Mouse (Mus musculus): Measurements from ENCODE around the gene Gprin2. TPM values are rescaled to one million over a fixed set of nuclear protein-coding genes. Genes with fewer than 3 reads are reported as not detected.

The Gprin2 gene
- total RNA-seq, 2 experiments from 2014 or later, result not detected

GRCm38 (mm10) chr14:34209080-34209479, 7.6 kb upstream of the Gprin2 start:
- no peak for ATAC-seq (replicated peaks; ENCODE audit: low FRiP score, low TSS enrichment, poor library complexity, severe bottlenecking)

DNA sequence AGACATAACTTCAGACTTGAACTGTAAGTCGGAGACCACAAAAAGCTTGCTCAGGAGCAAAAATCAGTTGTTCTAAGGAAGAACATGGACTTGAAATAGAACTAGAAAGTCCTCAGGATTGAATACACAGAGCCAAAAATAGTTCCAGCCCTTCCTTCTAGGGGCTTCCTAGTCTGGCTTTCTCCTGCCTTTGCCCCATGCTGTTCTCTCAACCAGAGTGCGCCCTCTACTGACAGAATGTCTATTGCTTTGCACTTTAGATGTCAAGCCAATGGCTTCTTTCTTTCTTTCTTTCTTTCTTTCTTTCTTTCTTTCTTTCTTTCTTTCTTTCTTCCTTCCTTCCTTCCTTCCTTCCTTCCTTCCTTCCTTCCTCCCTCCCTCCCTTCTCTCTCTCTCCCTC, 7.2 kb upstream of the Gprin2 start:
- ATAC-seq (replicated peaks; ENCODE audit: low FRiP score, low TSS enrichment, poor library complexity, severe bottlenecking), result no peak

GRCm38 (mm10) chr14:34207996-34208395, 6.5 kb upstream of the Gprin2 start:
- no peak for ATAC-seq (replicated peaks; ENCODE audit: low FRiP score, low TSS enrichment, poor library complexity, severe bottlenecking)

- no peak for ATAC-seq (replicated peaks; ENCODE audit: low FRiP score, low TSS enrichment, poor library complexity, severe bottlenecking)
Measured at GRCm38 (mm10) chr14:34200738-34201230, 669 bp downstream of the Gprin2 start.

DNA sequence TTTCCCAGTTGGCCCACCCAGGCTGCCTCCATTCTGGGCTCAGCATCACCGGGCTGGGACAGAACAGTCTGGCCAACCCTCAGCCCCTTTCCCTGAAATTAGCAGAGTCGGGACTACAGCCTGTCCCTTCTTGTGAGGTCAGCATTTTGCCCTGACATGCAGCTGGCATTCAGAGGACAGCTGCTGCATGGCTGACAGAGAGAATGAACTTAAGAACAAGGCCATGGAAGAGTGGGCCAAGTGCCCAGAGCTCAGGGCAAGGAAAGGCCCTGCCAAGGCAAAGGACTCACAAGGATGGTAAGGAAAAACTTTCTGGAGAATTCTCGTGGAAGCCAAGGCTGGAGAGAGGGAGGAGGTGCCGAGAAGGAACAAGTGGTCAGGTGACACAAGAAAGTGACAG, 4.7 kb downstream of the Gprin2 start:
- no peak for ATAC-seq (replicated peaks; ENCODE audit: low FRiP score, low TSS enrichment, poor library complexity, severe bottlenecking)

GRCm38 (mm10) chr14:34195466-34195865, 6.0 kb downstream of the Gprin2 start:
- ATAC-seq (replicated peaks; ENCODE audit: low FRiP score, low TSS enrichment, poor library complexity, severe bottlenecking), result no peak

GRCm38 (mm10) chr14:34193879-34194278, 7.6 kb downstream of the Gprin2 start:
- no peak for ATAC-seq (replicated peaks; ENCODE audit: low FRiP score, low TSS enrichment, poor library complexity, severe bottlenecking)

DNA sequence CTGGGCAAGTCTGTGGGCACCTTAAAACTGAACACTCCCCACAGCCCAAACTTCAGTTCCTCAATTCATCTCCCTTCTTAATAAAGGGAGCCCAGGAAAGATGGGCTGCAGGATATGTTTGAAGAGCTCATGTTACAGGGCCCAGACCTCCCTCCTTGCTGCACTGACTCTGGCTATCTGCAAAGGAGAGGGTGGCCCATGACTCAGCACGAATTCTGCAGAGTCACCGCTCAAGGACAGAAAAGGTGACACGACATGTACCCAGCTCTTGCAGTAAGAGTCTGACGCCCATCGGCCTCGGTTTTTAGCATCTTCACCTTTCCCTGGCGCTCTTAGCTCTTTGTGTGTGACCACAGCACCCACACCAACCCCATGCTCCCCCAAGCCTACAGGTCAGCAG, 11.1 kb downstream of the Gprin2 start:
- no peak for ATAC-seq (replicated peaks; ENCODE audit: low FRiP score, low TSS enrichment, poor library complexity, severe bottlenecking)

DNA sequence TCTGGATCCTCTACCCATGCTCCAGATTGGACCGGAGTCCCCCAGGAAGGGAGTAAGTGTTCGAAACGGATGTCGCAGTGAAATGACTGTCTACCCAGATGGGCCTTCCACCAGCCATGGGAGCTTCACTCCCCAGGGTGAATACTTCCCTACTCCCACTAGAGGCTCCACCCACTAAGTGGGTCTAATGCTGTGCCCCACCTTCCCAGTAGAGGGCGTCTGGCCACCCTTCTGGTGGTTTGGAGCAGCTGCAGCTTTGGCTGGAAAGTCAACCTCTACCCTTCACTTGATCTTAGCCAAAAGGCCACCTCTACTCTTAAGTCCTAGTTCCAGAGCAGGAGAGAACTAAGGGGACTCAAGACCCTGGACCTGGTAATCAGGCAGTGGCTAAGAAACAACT, 12.8 kb downstream of the Gprin2 start:
- ATAC-seq (replicated peaks; ENCODE audit: low FRiP score, low TSS enrichment, poor library complexity, severe bottlenecking), result peak; percentile 87

DNA sequence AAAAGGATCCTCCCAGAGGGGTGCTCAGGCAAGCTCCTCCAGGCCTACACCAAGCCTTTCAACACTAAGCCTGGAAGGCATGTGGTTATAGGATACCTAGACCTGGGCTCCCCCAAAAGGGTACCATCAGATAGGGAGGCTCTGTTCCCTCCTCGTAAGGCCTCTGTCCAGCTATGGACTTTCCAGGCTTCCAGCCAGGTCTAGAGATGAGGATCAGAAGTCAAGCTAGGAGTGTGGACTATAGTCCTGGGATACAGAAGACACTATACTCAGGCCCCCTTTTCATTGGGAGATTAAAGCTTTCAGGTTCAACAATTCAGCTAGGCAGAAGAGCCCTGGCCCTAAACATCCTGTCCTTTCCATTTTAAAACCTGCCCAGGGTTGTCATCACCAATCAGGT, 18.4 kb downstream of the Gprin2 start:
- ATAC-seq (replicated peaks; ENCODE audit: low FRiP score, low TSS enrichment, poor library complexity, severe bottlenecking), result no peak

DNA sequence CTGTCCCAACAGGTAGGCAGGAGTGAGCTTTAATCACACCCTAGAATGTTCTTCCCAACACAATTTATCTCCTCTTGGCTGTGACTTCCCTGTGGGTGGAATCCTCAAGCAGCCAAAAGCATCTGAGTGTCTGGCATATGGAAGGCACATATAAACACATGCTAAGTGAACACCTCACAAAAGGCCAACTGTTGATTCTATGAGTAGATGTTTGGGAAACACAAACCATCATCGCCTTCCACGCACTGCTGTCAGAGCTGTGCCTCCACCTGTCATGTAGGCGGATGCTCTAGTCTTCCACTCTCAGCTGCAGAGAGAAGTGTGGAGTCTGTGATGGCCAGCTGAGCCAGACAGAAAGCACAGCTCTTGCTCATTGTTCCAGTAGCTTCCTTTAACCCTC, 22.1 kb downstream of the Gprin2 start:
- no peak for ATAC-seq (replicated peaks; ENCODE audit: low FRiP score, low TSS enrichment, poor library complexity, severe bottlenecking)

GRCm38 (mm10) chr14:34171107-34171506, 30.3 kb downstream of the Gprin2 start:
- no peak for ATAC-seq (replicated peaks; ENCODE audit: low FRiP score, low TSS enrichment, poor library complexity, severe bottlenecking)

DNA sequence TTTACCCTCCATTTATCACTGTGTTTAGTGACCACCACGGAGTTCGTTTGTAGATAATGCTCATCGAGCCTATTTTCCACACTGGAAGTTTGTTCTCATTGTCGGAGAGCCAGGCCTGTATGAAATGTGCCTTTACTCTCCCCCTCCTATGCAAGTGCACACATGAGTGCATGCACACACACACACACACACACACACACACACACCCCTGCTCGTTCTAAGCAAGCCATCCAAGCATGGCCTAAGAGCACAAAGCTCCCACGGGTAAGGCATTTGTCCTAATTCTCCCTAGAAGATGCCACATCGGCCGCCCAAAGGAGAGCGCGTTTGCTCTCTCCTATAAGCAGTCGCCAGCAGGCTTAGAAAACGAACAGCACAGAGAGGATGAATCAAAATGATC, 45.7 kb downstream of the Gprin2 start:
- ATAC-seq (replicated peaks; ENCODE audit: low FRiP score, low TSS enrichment, poor library complexity, severe bottlenecking), result no peak

GRCm38 (mm10) chr14:34154601-34155337, 46.7 kb downstream of the Gprin2 start:
- ATAC-seq (replicated peaks; ENCODE audit: low FRiP score, low TSS enrichment, poor library complexity, severe bottlenecking), result peak; percentile 70; the same call in 1 of the 2 replicates

GRCm38 (mm10) chr14:34152342-34152741, 49.1 kb downstream of the Gprin2 start, which contains the start of gene Npy4r:
Gene Npy4r (minus strand): TSS chr14:34152489.
- peak; percentile 87 for ATAC-seq (replicated peaks; ENCODE audit: low FRiP score, low TSS enrichment, poor library complexity, severe bottlenecking)

DNA sequence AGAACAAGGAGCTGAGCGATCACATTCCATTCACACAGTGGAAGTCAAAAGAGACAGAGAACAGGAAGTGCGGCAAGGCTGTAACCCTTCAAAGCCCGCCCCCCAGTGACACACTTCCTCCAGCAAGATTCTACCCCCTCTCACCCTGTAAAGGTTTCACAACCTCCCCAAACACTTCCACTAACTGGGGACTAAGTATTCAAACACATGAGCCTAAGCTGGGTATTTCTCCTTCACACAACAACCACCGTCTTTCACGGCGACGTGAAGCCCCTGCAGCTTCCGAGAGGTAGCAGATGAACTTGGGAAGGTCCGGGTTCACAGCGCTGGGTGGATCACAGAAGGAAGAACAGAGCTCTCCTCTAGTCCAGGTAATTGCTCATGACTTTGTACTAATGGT, 58.5 kb downstream of the Gprin2 start:
- ATAC-seq (replicated peaks; ENCODE audit: low FRiP score, low TSS enrichment, poor library complexity, severe bottlenecking), result no peak

DNA sequence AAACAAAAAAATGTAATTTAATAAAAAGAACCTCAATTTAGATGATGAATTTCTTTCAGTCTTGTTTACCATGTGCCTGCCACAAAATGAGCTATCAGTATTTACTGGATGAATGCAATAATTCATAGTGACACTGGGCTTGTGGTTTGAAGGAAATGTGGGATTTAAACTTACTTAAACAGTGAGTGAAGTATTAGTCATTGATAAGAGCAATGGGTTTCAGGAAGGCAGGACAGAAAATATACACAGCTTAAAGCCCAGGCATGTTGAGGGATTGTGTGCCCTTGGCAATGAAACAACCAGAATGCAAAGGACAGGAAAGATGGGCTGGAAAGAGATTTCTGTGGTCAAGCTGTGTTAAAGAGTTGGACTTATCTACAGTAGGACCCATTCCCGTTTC, 59.1 kb downstream of the Gprin2 start:
- no peak for ATAC-seq (replicated peaks; ENCODE audit: low FRiP score, low TSS enrichment, poor library complexity, severe bottlenecking)

GRCm38 (mm10) chr14:34139671-34140664, 61.5 kb downstream of the Gprin2 start:
- no peak for ATAC-seq (replicated peaks; ENCODE audit: low FRiP score, low TSS enrichment, poor library complexity, severe bottlenecking)

Data from megakaryocyte-erythroid progenitor cell, adult 5-6 weeks (primary cell).